Mouse (Mus musculus) induced T-regulatory cell, adult 2 months (primary cell): Measurements from ENCODE around the gene Bdh1.
A peak's percentile ranks its signal among the peaks of the same experiment; 100 is the strongest.
"Not testable (repeated sequence)": the region's sequence is repeated elsewhere in the genome, so short reads cannot be mapped to it uniquely, and the experiment has no call there.

Experiments
- DNase-seq: peaks from one replicate; pipeline ENCODE4 v3.0.0-alpha.2; 2012; ENCODE audit warnings: low read depth

Gene Bdh1

GRCm38 (mm10) chr16:31464953-31465352 is 42.9 kb downstream of the Bdh1 start:
- DNase-seq = no peak

DNA sequence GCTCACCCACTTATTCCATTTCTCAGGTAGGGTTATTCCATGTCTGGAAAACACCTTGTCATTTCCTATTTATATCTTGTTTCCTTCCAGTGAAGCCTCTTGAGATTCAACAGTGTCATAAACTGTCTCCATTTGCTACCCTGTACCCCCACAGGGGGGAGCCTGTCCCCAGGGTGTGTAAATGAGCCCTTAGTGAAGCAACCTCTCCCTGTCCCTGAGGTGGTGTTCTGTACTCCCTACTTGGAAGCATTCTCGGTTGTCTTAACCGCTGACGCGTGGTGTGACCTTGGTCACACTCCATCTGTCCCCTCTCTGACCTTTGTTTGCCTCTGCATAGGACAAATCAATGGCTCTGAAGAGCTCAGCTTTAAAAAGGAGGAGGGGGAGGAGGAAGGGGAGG is 43.5 kb downstream of the Bdh1 start:
- DNase-seq = peak; percentile 29

DNA sequence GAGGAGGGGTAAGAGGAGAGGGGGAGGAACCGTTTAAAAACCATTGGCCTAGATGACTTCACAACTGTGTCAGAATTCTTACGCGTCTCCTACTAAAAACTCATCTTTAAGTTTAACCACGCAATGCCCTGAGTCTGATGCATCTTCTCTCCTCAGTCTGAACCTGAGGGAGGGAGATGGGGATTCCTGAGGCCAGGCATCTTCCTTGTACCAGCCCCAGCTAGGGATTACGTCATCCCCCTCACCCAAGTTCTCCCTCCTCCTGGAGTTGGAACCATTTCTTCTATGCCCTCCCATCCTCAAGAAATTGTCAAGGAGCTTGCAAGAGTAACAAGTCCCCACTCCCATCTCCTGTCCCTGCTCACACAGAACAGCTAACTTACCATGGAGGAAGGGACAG is 44.0 kb downstream of the Bdh1 start:
- no peak for DNase-seq

GRCm38 (mm10) chr16:31470819-31471218 is 48.7 kb downstream of the Bdh1 start:
- not testable (repeated sequence) for DNase-seq

DNA sequence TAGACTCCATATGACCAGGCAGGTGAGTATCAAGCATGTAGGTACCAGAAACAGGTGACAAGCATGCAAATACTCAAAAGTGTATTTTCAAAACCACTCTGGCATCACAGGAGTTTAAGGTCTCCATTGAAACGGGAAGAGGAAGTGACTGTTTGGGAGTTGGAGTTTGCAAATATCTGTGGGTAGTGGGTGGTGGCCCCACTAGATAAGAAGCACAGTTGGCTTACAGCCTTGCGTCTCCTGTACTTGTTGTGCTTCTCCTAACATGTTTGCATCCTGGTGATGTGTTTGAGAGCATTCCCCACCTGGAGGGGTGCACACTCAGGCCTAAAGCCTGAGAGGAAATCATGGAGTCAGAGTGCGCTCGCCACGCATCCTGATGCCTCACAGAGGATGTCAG is 49.9 kb downstream of the Bdh1 start:
- no peak for DNase-seq

DNA sequence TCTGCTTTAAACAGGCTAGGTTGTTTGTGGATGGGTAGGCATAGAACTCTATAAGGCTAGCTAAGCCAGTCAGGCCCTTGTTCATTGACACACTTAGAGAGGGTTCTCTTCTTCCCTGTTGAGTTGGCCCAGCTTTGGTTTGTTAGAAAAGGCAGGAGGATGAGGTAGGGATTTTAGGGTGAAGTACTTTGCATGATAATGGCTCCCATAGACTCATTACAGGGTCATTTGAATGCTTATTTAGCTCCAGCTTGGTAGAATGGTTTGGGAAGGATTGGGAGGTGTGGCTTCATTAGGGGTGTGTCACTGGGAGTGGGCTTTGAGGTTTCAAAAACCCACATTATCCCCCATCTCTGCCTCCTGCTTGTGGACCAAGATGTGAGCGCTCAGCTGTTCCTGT is 51.1 kb downstream of the Bdh1 start:
- no peak for DNase-seq

DNA sequence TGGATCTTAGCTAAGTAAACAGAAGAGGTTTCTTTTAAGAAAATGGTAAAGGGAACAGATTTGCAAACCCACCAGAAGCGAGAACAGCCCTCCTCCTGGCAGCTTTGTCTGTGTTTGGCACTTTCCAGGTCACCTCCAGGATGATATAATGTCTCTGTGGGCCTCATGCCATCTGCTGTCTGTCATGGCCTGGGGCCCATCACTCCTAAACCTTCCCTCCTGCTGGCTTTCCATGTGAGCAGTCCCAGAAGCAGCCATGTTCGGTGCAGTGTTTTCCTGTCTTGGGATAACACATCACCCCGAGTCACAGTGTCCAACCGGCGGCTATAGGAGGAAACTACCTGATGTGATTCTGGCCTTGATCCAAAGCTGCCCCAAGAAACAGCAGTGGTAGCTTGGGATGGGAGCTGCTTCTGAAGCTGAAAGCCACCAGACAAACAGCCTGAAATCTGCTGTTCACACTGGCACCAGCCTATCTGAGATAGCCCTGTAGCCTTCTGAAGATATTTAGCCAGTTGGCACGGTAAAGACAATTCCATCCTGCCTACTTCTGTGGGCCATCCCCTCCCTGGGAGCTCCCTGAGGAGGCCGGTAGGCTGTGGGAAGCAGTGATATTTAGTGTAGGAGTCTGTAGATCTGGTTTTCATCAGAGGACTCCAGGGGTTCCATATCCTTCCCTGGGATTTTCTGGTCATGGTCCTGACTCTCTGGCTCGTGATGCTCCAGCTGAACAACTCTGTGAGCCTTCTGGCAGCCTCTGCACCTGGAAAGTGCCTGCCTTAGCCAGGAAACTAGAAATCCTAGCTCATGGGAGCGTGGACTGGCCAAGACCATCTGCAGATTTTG is 53.3 kb downstream of the Bdh1 start:
- DNase-seq = no peak

- DNase-seq = no peak
Measured at GRCm38 (mm10) chr16:31476872-31477603, 55.0 kb downstream of the Bdh1 start.

GRCm38 (mm10) chr16:31485336-31485735 is 63.3 kb downstream of the Bdh1 start:
- no peak for DNase-seq

- DNase-seq = no peak
Measured at GRCm38 (mm10) chr16:31487266-31487665, 65.2 kb downstream of the Bdh1 start.

- no peak for DNase-seq
Measured at GRCm38 (mm10) chr16:31489096-31489495, 67.0 kb downstream of the Bdh1 start.

GRCm38 (mm10) chr16:31490967-31491366 is 68.9 kb downstream of the Bdh1 start:
- no peak for DNase-seq

- DNase-seq = no peak
Measured at GRCm38 (mm10) chr16:31492921-31493549, 71.0 kb downstream of the Bdh1 start.

DNA sequence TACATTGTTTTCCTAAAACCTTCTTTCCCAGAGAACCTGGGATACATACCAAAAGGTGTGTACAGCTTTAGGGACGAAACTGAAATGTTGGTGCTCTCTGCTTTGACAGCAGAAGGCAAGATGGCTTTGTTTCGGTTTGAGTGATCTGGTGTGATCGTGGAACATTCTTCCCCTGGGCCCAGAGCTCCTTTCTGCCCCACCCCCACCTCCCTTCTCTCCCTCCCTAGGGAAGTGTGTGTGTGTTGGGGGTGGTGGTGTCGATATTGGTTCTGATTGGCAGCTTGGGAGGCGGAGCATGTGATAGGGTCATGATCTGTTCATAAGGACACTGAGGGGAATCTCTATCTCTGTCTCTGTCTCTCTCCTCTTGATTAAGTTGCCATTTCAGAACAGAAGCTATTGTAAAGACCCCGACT is 71.5 kb downstream of the Bdh1 start:
- DNase-seq = peak; percentile 22

- DNase-seq = no peak
Measured at GRCm38 (mm10) chr16:31493991-31494390, 71.9 kb downstream of the Bdh1 start.

- no peak for DNase-seq
Measured at GRCm38 (mm10) chr16:31495356-31495755, 73.3 kb downstream of the Bdh1 start.

- DNase-seq = no peak
Measured at GRCm38 (mm10) chr16:31495769-31496168, 73.7 kb downstream of the Bdh1 start.

GRCm38 (mm10) chr16:31498336-31498735 is 76.3 kb downstream of the Bdh1 start:
- no peak for DNase-seq

DNA sequence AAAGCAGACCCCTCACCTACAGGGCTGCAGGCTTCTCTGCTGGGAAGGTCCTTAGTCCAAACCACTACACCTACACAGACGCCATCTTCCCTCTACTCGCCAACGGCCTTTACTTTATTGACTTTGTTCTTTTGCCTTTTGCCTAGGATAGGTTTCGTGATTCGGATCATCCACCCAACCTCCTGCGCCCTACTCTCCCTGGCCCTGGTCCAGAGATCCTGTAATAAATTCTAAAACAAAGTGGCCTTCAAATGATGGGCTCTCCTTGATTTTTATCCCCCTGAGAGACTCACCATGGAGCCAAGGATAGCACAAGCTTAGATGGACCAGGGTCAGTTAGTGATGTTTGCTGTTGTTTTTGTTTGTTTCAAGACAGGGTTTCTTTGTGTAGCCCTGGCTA is 76.9 kb downstream of the Bdh1 start:
- DNase-seq = no peak

DNA sequence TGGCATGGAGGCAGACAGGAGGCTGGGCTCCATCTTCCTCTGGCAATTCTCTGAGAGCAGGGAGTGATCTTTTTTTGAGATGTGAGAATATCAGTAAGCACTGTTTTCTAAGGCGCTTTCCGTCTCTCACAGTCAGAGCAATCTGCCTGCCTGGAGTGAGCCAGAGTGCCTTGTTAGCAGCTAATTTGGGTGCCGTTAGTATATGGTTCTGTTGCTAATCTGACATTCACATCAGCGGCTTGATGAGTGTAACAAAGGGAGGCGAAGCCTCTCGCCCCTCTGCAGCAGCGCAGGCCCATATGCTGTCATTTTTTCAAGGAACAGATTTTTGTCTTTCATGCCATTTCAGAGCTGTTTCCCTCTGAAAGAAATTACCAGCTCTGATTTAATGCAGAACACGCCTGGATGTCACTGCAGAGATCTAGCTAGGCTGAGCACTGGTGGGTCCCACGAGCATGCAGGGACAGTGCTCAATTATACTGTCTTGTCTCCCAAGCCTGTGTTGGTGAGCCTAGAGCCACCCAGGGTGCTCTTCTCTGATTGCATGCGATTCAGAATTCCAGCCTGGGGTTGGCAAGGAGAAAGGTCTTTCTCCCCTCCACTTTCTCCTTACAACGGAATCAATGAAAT is 77.7 kb downstream of the Bdh1 start:
- DNase-seq = no peak

DNA sequence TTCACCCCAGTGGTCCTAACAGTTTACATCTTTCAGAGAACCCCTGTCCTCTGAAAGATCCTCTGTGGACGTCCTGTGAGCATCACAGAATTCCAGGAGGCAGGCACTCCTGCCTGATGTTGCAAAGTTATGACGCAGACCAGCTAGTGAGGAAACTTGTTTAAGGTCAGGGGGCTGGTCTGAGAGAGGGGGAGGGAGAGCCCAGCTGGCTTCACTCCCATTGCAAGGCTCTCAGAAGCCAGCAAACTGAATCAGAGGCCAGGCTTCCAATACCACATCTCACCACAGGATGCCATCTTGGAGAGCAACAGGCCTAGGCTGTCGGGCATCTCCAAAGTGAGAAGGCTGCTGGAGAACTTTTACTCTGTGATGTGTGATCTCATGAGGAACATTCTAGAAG is 78.5 kb downstream of the Bdh1 start:
- no peak for DNase-seq

DNA sequence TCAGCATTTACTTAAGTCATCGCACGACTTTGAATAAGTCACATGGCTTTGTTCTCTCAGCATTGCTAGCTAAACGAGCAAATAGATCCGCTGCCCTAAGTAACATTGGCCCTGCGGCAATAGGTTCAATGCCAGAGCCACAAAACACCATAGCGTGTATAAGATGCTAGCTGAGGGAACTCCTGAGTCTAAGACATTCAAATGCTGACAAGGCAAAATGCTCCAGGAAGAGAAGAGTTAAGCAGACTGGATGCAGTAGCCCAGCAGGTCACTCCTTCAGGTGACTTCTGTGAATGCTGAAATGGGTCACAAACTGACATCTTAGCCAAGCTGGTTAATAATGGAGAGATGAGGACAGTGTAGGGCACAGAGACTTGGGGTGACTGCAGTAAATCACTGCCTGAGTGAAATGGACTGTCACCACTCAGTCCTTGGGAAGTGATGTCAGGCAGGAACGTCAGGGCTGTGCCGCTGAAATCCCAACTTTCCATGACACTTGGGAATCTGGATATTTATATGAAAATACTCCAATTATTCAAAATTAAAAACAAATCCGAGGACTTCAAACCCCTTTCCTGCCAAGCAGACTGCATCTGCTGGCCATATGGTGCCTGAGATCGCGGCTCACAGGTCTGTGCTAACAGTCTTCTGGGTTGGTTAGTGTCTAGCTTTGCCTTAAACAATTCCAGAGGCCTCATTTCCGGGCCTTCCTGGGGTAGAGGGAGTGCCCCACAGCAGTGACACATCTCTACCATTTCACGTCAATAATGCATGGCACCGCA is 79.1 kb downstream of the Bdh1 start:
- DNase-seq = no peak
